Mouse (Mus musculus) T-helper 2 cell (primary cell): ENCODE results near the gene Ccdc188.
"Not testable (repeated sequence)": the region's sequence is repeated elsewhere in the genome, so short reads cannot be mapped to it uniquely, and the experiment has no call there.

Source experiments
- in situ Hi-C: fragments of 300-600 bp; cut with MboI, MseI; formaldehyde crosslinking; loops from one replicate; pipeline ENCODE4 v1.15.1; 2025; ENCODE audit warnings: high pct_unique_total_duplicates

Ccdc188 gene

GRCm38 (mm10) chr16:18217579-18217978, at the start of gene Ccdc188:
Gene Ccdc188, plus strand, starts transcription at chr16:18217879.
- in situ Hi-C loops, result no loop called here

- in situ Hi-C loops, result loop anchor here (10.0 kb wide), 1 partner anchor 574 kb away; no protein-coding TSS in a partner anchor
Measured at GRCm38 (mm10) chr16:18169156-18169555, 48.5 kb upstream of the Ccdc188 start.

DNA sequence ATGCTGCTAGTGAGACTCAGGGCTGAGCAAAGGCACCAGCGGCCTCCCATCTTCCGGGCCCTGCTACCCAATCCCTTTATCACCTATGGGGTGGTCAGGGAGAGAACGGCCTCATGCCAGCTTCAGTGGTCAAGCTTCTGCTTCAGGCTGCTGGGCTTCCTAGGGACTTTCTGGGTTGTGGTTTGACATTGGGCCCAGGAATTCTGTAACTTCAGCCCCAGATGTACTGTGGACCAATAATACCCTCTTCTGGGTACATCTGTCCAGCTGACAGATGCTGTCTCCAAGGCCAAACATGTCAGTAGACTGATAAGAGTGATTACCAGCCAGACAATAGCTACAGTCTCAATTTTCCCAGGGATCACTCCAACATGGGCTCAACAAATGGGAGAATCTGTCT, 47.9 kb upstream of the Ccdc188 start:
- in situ Hi-C loops, result loop anchor here (5.0 to 10.0 kb wide), 2 partner anchors 47 to 575 kb away; no protein-coding TSS in a partner anchor

DNA sequence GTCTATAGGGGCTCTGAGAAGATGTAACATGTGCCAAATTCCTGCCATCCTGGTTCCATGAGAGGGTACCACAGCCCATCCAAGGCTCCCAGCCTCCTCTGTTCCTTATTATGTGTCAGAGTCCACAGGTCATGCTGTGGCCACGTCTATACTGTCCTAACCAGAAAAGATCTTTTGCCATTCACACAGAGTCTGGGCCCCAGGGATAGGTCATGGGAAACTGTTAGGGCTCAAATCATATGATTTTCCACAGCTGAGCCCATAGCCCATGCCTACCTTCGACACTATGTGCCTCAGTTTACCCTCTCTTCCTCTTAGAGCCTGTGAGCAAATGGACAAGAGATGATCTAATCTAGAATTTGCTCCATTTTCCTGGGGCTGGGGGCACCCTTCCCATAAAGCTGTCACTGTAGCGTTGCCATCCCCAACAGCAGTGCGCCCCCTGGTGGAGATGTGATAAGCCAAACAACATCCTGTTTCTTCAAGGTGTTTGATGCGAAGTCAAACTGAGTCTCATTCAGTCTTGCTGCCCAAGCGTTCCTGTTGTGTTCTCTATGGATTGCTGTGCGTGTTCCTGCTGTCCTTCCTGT, 45.3 kb upstream of the Ccdc188 start:
- in situ Hi-C loops, result loop anchor here (5.0 kb wide), 1 partner anchor 50 kb away; no protein-coding TSS in a partner anchor

GRCm38 (mm10) chr16:18173231-18173630, 44.4 kb upstream of the Ccdc188 start:
- in situ Hi-C loops, result loop anchor here (5.0 kb wide), 1 partner anchor 51 kb away; no protein-coding TSS in a partner anchor

GRCm38 (mm10) chr16:18173788-18174187, 43.9 kb upstream of the Ccdc188 start:
- in situ Hi-C loops, result loop anchor here (5.0 kb wide), 1 partner anchor 51 kb away; no protein-coding TSS in a partner anchor

DNA sequence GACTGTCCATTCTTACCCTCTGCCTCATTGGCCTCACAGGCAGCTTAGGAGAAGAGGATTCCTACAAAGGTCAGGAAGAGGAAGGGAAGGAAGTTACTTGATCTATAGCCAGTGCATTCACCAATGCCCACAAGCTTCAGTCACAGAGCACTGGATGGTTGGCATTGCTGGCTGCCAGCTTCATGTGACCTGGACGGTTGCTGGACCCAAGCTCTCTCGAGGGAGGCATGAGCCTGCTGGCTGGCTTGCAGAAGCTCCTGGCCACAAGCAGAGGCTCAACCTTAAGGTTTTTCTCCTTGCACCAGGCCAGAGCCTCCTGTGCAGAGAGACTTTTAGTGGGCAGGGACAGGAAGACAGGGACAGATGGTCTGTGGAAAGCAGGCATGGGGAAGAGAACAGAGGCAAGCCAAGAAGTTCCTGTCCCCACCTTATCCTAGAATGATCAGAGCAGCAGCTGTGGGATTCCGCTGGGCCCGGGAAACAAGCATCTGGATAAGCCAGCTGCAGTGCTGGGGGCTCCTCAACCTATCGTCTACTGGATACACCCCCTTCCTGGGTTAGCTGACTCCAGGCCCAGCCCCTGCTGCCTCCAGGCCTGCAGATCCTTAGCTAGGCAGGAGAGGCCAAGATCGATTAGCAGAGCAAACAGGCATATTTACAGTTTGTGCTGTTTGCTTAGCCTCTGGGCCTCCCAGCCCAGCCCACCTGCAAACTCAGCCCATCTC, 41.7 kb upstream of the Ccdc188 start:
- in situ Hi-C loops, result no loop called here

DNA sequence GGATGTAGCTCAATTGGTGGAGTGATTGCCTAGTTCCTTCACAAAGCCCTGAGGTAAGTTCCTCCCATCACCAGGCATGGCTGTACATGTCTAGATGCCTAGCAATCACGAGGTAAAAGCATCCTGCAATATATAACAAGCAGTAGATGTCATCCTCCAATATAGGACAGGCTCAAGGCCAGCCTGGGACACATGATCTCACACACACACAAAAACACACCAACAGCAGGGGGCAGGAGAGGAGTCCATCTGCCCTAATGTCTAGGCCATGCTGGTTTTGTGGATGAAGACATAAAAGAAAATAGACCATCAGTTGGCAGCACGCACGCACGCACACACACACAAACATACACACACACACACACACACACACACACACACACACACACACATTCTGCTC, 40.9 kb upstream of the Ccdc188 start:
- in situ Hi-C loops, result no loop called here

- in situ Hi-C loops, result no loop called here
Measured at GRCm38 (mm10) chr16:18179591-18179990, 38.1 kb upstream of the Ccdc188 start.

DNA sequence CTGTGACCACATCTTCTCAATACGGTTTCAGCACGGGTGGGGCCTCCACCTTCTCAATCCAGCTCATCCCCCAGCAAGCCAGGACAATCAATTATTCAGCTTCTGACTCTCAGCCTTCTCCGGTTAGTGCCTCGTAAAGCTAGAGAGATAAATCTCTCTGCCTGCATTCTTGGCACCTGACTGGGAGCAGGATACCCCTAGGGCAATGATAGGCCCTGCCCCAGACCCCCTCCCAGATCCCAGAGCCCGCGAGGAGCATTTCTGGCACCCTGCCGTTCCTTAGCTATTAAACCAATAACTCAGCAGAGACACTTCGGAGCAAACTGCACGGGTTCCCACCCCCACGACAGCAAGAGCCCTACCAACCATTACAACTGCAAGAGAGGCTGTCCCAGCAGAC, 36.3 kb upstream of the Ccdc188 start:
- in situ Hi-C loops, result no loop called here

DNA sequence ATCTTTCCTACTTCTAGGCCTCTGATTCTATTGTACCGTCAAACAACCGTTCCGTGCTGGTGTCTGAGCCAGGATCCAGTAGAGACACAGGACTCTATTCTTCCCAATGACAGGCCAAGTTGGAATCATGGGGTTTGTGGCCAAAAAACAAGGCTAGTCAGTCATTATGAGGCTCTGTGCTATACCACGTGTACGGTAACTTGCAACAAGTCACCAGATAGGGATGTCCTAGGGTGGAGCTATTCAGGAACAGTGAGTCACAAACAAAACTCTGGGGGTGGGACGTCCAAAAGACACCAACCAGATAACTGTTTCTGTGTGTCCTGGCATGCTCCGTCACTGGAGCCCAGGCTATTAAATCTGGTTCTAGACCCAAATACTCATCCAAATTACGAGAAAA, 34.9 kb upstream of the Ccdc188 start:
- in situ Hi-C loops, result no loop called here

DNA sequence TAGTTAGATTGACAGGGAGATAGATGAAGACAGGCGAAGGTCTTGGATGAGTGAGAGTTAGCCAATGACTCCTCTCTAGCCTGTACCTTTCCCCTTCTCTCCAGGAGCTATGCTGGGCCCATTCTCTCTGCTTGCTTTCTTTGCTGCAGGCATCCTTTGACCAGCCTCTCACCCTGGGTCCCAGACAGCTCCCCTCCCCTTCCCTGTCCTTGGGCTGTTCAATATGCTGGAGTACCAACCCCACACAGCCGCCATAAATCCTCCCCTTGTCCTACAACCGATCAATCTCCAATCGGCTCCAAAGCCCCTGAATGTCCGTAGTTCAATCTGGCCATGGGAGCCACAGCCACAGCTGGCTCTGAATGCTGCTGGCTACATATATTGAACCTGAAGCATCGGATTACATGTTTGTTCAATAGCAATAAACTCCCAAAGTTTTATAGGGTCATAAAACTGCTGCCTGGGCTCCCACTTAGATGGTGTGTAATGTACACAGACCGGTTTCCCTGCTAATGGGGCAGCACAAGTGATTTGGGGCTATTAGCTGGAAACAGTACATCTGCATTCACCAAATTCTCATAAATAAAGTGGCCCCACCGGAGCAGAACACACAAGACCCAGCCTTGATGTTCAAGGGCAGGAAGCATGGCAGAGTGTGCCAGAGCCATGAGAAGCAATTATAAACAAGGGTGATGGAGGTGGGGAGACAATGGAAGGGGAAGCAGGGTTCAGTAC, 31.8 kb upstream of the Ccdc188 start:
- in situ Hi-C loops, result no loop called here

DNA sequence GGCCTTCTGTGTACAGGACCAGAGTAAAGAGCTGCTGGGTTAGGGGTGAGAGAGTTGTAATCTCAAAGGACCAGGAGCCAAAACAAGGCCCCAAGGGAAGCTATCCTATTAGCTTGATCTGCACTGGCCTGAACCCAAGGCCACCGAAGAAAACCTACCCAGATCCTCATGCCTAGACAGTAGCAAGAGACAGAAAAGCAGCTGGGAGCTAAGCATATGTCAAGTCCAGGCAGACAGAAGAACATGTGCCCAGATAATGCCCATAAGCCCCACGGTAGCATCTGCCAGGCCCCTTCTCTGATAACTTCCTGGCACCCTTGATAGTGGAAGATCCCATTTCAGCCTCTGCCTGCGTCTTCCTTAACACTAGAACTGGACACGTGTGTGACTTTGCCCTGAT, 30.9 kb upstream of the Ccdc188 start:
- in situ Hi-C loops, result no loop called here

DNA sequence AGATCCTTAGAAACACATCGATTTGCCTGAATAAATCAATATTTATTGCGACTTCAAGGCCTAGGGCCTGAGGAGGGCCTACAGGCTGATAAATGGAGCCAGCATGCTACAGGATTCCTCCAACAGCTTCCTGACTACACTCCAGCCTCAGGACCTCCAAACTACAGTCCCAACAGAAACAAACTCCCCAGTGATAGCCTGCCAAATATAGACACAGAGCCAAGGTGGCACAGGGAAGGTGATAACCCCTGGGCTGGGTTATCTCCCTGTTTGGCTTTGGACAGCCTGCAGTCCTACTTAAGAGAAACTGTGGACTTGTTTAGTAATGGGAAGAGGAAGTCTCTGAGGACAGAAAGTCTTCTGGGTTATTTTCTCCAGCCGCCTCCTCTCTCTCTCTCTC, 30.5 kb upstream of the Ccdc188 start:
- in situ Hi-C loops, result no loop called here

- in situ Hi-C loops, result no loop called here
Measured at GRCm38 (mm10) chr16:18191006-18191405, 26.7 kb upstream of the Ccdc188 start.

- in situ Hi-C loops, result no loop called here
Measured at GRCm38 (mm10) chr16:18194208-18194985, 23.3 kb upstream of the Ccdc188 start.

GRCm38 (mm10) chr16:18195068-18195467, 22.6 kb upstream of the Ccdc188 start:
- in situ Hi-C loops, result no loop called here

DNA sequence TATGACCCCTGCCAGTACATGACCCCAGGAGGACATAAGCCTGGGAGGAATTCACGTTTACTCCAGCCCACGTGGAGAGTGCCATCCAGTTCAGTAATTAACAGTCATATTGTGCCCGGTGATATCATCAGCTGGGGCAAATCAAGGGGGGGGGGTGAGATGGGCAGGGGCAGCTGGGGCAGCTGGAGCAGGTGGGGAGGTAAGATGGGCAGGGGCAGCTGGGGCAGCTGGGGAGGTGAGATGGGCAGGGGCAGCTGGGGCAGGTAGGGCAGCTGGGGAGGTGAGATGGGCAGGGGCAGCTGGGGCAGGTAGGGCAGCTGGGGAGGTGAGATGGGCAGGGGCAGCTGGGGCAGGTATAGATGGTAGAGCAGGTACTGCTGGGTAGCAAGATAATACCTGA, 22.1 kb upstream of the Ccdc188 start:
- in situ Hi-C loops, result not testable (repeated sequence)

DNA sequence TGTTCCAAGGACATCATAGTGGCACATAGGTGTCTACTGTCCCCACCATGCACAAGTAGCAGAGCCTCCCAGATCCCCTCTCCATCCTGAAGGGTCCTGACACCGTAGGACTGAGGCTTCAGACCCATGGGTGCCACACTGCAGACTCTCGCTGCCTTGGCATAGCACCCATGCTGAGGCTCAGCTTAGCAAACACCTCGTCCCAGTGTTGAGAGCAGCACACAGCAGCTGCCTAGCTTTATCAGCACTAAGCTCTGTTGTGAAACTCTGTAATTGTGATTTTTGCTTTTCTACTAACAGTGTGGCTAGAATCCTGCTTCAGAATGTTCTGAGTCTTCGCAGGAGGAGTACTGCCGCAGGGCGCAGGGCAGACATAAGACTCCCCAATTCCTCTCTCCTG, 19.8 kb upstream of the Ccdc188 start:
- in situ Hi-C loops, result no loop called here

- in situ Hi-C loops, result no loop called here
Measured at GRCm38 (mm10) chr16:18198365-18199098, 19.1 kb upstream of the Ccdc188 start.

DNA sequence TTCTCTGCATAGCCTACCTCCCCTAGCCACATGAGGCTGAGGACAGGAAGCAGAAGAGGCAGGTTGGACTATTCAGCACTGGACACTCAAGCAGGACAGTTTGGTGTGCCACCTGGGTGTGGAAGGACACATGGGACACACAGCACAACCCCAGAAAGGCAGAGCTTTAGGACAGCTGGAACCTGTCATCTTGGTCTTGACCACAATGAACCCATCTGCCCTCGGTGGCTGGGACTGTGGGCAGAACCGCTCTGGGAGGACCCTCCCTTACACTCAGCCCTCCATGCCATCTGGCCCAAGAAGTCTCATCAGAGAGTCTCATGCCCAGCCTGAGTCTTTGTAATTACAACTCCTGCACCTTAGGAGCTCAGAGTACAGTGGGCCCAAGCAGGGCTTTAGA, 17.6 kb upstream of the Ccdc188 start:
- in situ Hi-C loops, result no loop called here
